Mouse (Mus musculus) CD8-positive naive resting alpha-beta T cell, adult 2 months (primary cell): Measurements from ENCODE around the gene Plekha4.

ENCODE experiments used
- DNase-seq, 2 experiments: peaks; one replicate each; pipeline ENCODE4 v3.0.0; 2022; ENCODE audit warnings: low read depth in 2 of 2, low spot score in 2 of 2

The Plekha4 gene

DNA sequence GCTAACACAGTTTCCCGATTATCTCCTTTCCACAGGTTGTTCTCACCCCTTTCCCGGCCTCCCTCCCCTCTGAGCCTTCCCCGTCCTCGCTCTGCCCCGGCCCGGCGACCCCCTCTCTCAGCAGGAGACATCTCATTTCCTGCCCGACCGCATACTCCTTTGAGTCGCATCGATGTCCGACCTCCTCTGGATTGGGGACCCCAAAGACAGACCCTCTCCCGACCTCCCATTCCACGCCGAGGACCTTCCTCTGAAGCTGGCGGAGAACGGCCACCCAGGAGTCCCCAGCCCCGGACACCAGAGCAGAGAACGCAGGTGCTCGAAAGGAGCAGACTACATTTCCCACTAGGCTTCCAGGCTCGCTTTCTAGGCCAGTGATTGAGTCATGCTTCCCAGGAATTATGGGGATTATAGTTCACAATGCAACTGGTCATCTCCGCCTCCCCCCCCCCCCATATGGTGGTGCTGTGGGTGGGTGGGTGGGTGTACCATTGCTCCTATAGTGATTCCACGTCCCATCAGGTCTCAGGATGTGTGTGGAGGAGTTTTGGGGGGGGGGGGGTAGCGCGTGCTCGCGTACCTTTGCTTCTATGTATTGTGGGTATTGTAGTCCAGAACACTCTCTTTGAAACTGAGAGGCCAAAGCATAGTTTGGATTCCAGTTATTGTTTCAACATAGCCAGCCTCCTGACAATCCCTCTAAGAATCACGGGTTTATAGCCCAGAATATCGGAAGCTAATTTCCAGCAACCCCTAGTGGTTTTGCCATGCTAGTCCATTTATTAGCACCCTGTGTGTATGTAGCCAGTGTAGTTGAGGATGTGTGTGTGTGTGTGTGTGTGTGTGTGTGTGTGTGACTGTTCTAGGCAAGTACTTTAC is 12.3 kb downstream of the Plekha4 start:
- DNase-seq: no peak

DNA sequence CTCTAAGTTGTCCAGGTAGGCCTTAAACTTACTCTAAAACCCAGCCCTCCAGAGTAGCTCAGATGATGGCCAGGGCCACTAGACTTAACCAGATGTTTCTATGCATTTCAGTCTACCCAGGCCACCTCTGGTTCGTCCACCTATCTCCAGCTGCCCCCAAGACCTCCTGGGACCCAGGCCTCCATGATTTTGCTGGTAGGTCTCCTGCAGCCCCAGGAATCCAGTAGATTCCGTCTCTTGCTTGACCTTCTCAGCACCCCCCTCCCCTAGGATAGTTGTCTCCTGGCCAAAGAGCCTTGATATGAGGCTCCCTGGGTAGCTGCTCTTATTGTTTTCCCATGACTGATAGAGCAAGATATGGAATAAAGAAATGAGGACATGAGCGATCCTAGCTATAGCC is 13.0 kb downstream of the Plekha4 start:
- no peak for DNase-seq

- no peak for DNase-seq
These were observed 14.1 kb downstream of the Plekha4 start for GRCm38 (mm10) chr7:45540213-45540612.

- no peak for DNase-seq
These were observed 18.4 kb downstream of the Plekha4 start for GRCm38 (mm10) chr7:45544525-45544924.

DNA sequence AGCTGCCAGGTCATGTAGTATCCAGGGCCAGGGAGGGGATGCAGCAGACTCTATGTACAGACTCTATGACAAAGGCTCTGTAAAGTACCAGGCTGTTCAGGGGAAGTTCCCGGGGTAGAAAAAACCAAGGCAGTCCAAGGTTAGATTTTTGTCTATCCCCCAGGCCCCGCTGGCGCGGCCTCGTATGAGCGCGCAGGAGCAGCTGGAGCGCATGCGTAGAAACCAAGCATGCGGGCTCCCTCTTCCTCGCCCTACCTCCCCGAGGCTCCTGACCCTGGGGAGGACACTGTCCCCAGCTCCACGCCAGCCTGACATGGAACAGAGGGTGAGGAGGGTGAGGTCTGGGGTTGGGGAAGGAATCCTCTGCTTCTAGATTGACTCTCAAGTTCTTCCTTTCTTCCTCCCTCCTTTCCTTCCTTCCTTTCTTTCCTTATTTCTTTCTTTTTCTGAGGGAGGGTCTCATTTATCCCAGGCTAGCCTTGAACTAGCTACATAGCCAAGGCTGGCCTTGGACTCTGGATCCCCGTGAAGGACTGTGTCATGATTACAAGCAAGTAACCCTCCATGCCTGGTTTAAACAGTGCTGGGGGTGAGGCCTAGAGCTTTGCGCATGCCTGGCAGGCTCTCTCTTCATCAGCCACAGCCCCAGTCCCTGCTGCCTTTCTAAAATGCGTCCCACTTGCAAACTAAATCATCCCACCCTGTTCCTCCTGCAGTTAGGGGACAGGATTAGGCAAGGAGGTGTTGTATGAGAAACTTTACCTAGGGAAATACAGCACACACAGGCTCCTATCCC is 23.7 kb downstream of the Plekha4 start:
- DNase-seq: no peak

DNA sequence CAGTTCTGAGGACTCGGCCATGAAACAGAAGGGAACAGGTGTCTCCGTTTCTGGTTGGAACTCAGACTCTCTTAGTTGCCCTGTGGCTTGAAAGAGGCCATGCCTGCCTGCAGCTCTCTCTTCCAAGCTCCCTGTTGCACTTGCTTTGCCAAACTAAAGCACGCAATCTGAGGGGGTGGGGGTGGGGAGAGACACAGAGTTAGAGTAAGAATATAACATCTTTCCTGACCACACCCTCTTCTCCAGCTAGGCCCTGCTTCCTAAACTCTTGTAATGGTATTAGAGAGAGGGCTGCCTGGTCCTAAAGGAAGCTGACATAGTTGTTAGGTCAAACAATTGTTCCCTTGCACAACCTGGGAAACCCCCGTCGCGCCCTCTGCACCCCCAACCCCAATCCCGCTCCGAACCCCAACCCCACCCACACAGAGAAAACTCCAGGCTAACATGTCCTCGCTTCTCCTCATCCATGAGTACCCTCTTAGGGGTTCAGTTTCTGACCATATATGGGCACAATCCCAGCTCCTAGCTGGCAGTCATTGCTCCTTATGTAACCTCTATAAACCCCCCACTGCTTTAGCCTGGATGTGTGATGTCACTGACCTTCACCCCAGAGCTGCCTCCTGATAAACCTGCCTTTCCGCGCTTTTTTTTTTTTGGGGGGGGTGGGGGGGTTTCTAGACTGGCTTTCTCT is 24.8 kb downstream of the Plekha4 start:
- no peak for DNase-seq

DNA sequence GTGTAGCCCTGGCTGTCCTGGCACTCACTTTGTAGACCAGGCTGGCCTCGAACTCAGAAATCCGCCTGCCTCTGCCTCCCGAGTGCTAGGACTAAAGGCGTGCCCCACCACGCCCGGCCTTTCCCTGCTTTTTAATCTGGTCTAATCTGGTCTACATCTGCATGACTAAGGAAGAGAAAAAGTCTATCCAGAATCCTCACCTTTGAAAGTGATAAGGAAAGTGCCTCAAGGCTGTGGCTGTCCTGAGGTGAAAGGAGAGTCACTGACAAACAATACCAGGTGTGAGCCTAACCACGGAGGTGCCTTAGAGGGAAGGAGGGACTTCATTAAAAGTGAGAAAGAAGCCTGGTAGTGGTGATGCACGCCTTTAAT is 25.4 kb downstream of the Plekha4 start:
- no peak for DNase-seq

DNA sequence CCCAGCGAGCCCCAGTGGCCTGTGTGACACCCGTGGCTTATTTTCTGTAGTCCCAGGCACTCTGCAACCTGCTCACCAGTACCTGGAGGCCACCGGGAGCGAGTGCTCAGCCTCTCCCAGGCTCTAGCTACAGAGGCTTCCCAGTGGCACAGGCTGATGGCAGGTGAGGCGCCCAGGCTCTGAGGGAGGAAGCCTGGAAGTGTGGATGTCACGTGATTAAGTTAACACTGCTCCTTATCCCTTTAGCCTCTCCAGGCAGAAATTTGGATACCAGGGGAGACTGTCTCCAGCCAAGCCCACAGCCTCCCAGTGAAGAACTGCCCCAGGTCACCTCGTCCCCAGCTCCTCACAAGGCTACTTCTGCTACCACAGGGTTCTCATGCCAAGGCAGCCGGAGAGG is 27.4 kb downstream of the Plekha4 start:
- DNase-seq: no peak

GRCm38 (mm10) chr7:45553990-45554389 is 27.9 kb downstream of the Plekha4 start:
- DNase-seq: no peak

GRCm38 (mm10) chr7:45554744-45555143 is 28.6 kb downstream of the Plekha4 start, which contains the start of gene Hsd17b14:
Hsd17b14 (plus strand) TSS chr7:45554893.
- no peak for DNase-seq

DNA sequence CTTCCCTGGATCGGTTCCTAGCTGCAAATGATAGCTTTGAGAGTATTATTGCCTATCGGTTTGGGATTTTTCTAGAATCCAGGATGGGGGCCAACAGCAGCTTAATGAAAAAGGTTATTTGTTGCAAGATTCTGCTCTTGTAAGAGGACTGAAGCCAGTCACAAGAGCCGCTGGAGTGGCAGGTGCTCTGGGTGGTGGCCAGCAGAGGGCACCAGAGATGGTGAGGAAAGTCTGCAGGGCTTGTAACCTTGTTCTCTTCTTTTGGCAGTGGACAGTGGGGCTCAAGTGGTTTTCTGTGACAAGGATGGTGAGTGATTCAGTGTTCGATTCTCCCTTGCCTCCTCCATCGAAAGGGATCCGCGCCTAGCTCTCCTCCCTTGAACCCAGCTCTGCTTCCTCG is 29.7 kb downstream of the Plekha4 start:
- DNase-seq: peak; percentile 63 to 76

- no peak for DNase-seq
These were observed 32.8 kb downstream of the Plekha4 start for GRCm38 (mm10) chr7:45558907-45559306.

DNA sequence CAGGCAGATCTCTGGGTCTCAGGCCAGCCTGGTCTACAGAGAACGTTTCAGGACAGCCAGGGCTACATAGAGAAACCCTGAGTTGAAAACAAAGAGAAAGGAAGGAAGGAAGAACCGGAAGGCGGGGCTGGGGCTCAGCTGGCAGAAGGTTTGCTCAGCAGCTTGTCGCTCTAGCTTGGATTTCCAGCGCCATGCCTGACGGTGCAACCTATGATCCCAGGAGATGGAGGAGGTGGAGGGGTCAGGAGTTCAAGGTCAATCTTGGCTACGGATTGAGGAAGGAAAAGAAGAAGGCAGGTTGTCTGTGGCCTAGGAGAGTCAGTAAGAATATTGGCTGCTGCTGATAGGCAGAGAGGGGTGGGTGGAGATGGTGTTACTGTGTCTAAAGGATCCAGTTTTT is 34.1 kb downstream of the Plekha4 start:
- no peak for DNase-seq

GRCm38 (mm10) chr7:45560843-45561623 is 34.9 kb downstream of the Plekha4 start:
- DNase-seq: peak; percentile 72 to 86

- no peak for DNase-seq
These were observed 35.7 kb downstream of the Plekha4 start for GRCm38 (mm10) chr7:45561624-45562520.

DNA sequence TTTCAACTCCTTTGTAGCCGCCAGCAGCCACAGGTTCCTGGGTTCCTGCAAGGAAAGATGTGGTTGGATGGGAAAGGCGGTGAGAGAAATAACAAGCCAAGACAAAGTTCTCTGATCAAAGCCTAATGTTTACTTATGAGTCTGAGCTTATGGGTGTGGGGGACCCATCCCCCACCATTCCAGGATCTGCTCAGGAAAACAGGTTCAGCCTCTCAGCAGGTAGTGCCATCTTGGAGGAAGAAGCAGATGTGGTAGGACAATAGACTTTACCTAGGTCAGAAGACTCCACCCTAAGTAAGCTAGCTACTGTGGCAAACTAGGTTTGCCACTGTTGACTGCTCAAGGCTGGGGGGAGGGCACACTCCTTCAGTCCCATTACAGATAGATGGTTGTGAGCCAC is 38.7 kb downstream of the Plekha4 start:
- no peak for DNase-seq

GRCm38 (mm10) chr7:45565446-45565845 is 39.3 kb downstream of the Plekha4 start:
- DNase-seq: no peak

DNA sequence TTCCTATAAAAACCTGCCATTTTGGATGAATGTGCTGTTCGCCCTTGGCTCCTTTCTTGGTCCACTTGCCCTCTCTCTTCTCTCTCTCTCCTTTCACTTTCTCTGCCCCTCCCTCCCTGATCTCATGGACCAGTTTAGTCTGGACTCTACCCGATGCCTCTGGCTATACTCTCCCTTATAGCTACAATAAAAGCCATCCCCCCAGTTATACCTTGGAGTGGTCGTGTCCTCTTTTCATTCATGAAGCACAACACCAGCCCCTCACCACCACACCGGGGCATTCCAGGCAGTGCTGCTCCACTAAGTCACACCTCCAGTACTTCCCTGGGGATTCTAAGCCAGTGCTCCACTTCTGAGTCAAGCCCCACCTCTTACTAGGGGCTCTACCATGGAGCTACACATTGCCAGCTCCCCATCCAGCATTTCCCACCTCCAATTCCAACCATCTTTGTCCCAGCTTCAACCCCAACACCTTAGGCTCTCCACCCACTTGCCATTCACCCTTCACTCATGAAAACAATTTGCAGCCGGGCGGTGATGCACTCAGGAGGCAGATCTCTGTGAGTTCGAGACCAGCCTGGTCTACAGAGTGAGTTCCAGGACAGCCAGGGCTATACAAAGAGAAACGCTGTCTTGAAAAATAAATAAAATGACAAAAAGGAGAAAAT is 41.1 kb downstream of the Plekha4 start:
- DNase-seq: no peak

- DNase-seq: peak; percentile 54 to 73
These were observed 41.8 kb downstream of the Plekha4 start for GRCm38 (mm10) chr7:45567780-45568516.
